Mouse (Mus musculus) C2C12 (cell line): ENCODE data around the gene Myt1. TPM values are rescaled to one million over a fixed set of nuclear protein-coding genes. Genes with fewer than 3 reads are reported as not detected.
"Not testable (repeated sequence)": the region's sequence is repeated elsewhere in the genome, so short reads cannot be mapped to it uniquely, and the experiment has no call there.

Source experiments
- H3K27me3 ChIP-seq: one replicate; pipeline ENCODE4 v1.6.1; 2011; ENCODE audit not compliant: control insufficient read depth, insufficient read depth, insufficient read length
- H3K36me3 ChIP-seq: one replicate; pipeline ENCODE4 v1.6.1; 2011; ENCODE audit not compliant: control insufficient read depth, insufficient read depth
- H3K4me3 ChIP-seq: one replicate; pipeline ENCODE4 v1.5.1; 2011; ENCODE audit warnings: mild to moderate bottlenecking, control low read depth; ENCODE audit not compliant: poor library complexity, insufficient read depth, severe bottlenecking
- H3K79me2 ChIP-seq: one replicate; pipeline ENCODE4 v1.6.1; 2011; ENCODE audit not compliant: control insufficient read depth, insufficient read depth
- H3K79me3 ChIP-seq: one replicate; pipeline ENCODE4 v1.6.1; 2011; ENCODE audit warnings: low read depth, control low read depth
- H3ac ChIP-seq: one replicate; pipeline ENCODE3; 2011; ENCODE audit warnings: low read depth; ENCODE audit not compliant: control insufficient read depth, insufficient read length
- CEBPB ChIP-seq: IDR thresholded peaks from one replicate; pipeline ENCODE4 v1.6.1; 2011; ENCODE audit warnings: low read depth, mild to moderate bottlenecking, control low read depth, moderate library complexity
- CTCF ChIP-seq: IDR thresholded peaks from one replicate; pipeline ENCODE4 v1.5.1; 2011; ENCODE audit not compliant: control insufficient read depth, insufficient read depth, insufficient read length
- FOSL1 ChIP-seq: IDR thresholded peaks from one replicate; pipeline ENCODE4 v1.8.0; 2011; ENCODE audit warnings: mild to moderate bottlenecking, low read length; ENCODE audit not compliant: poor library complexity, insufficient read depth, severe bottlenecking
- MAX ChIP-seq: IDR thresholded peaks from one replicate; pipeline ENCODE4 v1.6.1; 2011; ENCODE audit warnings: mild to moderate bottlenecking, control low read depth
- MYOD1 ChIP-seq: IDR thresholded peaks from one replicate; pipeline ENCODE4 v1.6.1; 2011; ENCODE audit warnings: low read depth; ENCODE audit not compliant: control insufficient read depth, insufficient read length
- MYOG ChIP-seq: IDR thresholded peaks from one replicate; pipeline ENCODE4 v1.6.1; 2011; ENCODE audit not compliant: control insufficient read depth, insufficient read length; ENCODE audit errors: extremely low read depth
- USF1 ChIP-seq: IDR thresholded peaks from one replicate; pipeline ENCODE4 v1.6.1; 2011; ENCODE audit warnings: low read depth, mild to moderate bottlenecking, control low read depth, moderate library complexity
- polyA plus RNA-seq: library from polyadenylated mRNA; unstranded; fragments of >200 nt; fragmentation: generic; extraction: Trizol; gene quantifications from one replicate; pipeline ENCODE4 v1.2.1, GENCODE M21; 2012; ENCODE audit warnings: missing spikeins

Gene Myt1
- polyA plus RNA-seq, 1 experiment, result not detected

- TF ChIP-seq MYOD1 (no peak), CEBPB (no peak), MYOG (no peak), MAX (no peak), FOSL1 (no peak), CTCF (no peak), USF1 (no peak)
- Histone ChIP-seq H3K79me2 (no peaks in the 10 kb centered on the region), H3K79me3 (no peaks in the 10 kb centered on the region), H3K27me3 (peaks cover 7% of the 10 kb centered on the region), H3K4me3 (no peak overlapping the region), H3ac (no peak overlapping the region), H3K36me3 (no peaks in the 10 kb centered on the region)
Measured at GRCm38 (mm10) chr2:181777715-181778114, 14.6 kb downstream of the Myt1 start.

GRCm38 (mm10) chr2:181781421-181781820 is 18.3 kb downstream of the Myt1 start:
- H3K27me3 ChIP-seq, result no peaks in the 10 kb centered on the region
- no peak overlapping the region for H3ac ChIP-seq
- no peaks in the 10 kb centered on the region for H3K79me3 ChIP-seq
- no peaks in the 10 kb centered on the region for H3K36me3 ChIP-seq
- no peak overlapping the region for H3K4me3 ChIP-seq
- H3K79me2 ChIP-seq, result no peaks in the 10 kb centered on the region
- no peak for TF ChIP-seq MAX
- no peak for TF ChIP-seq FOSL1
- no peak for TF ChIP-seq CEBPB

- H3K4me3 ChIP-seq, result no peak overlapping the region
- H3K36me3 ChIP-seq, result no peaks in the 10 kb centered on the region
- H3K27me3 ChIP-seq, result no peaks in the 10 kb centered on the region
- H3K79me2 ChIP-seq, result no peaks in the 10 kb centered on the region
- TF ChIP-seq MYOD1 (no peak), CEBPB (no peak), MYOG (no peak), USF1 (no peak), CTCF (no peak), MAX (no peak), FOSL1 (no peak)
- no peaks in the 10 kb centered on the region for H3K79me3 ChIP-seq
- no peak overlapping the region for H3ac ChIP-seq
Measured at GRCm38 (mm10) chr2:181787852-181788251, 24.7 kb downstream of the Myt1 start.

GRCm38 (mm10) chr2:181789396-181789795 is 26.3 kb downstream of the Myt1 start:
- Histone ChIP-seq H3K27me3 (no peaks in the 10 kb centered on the region), H3K79me2 (no peaks in the 10 kb centered on the region), H3K79me3 (no peaks in the 10 kb centered on the region), H3K36me3 (no peaks in the 10 kb centered on the region), H3ac (no peak overlapping the region), H3K4me3 (no peak overlapping the region)
- TF ChIP-seq FOSL1, result no peak
- no peak for TF ChIP-seq CTCF
- no peak for TF ChIP-seq CEBPB
- TF ChIP-seq MAX, result no peak
- no peak for TF ChIP-seq MYOD1
- TF ChIP-seq USF1, result no peak
- no peak for TF ChIP-seq MYOG

- H3K36me3 ChIP-seq, H3K4me3 ChIP-seq, H3K27me3 ChIP-seq, H3ac ChIP-seq, H3K79me3 ChIP-seq, H3K79me2 ChIP-seq: not testable (repeated sequence)
Measured at GRCm38 (mm10) chr2:181793186-181793585, 30.1 kb downstream of the Myt1 start.

- Histone ChIP-seq H3K79me3 (no peaks in the 10 kb centered on the region), H3K36me3 (no peaks in the 10 kb centered on the region), H3K4me3 (no peak overlapping the region), H3ac (no peak overlapping the region), H3K79me2 (no peaks in the 10 kb centered on the region), H3K27me3 (peaks cover 1% of the 10 kb centered on the region)
- TF ChIP-seq CEBPB (no peak), CTCF (no peak), MAX (no peak), MYOD1 (no peak), USF1 (no peak), FOSL1 (no peak), MYOG (no peak)
Measured at GRCm38 (mm10) chr2:181795641-181796130, 32.6 kb downstream of the Myt1 start.
